Mouse (Mus musculus) forebrain, embryonic 14.5 days (tissue): ENCODE results near the gene Bglap2. TPM values are rescaled to one million over a fixed set of nuclear protein-coding genes. Genes with fewer than 3 reads are reported as not detected.
A peak's percentile ranks its signal among the peaks of the same experiment; 100 is the strongest.
"Not testable (repeated sequence)": the region's sequence is repeated elsewhere in the genome, so short reads cannot be mapped to it uniquely, and the experiment has no call there.

Experiments
- ATAC-seq: fragments of 200-750 bp; cut with Nextera tagmentation; 2 replicates; pipeline ENCODE4 v1.8.0; 2017; ENCODE audit warnings: mild to moderate bottlenecking, moderate library complexity
- DNase-seq: peaks from one replicate; pipeline ENCODE4 v3.0.0-alpha.2; 2015; ENCODE audit warnings: low spot score
- H3K27ac ChIP-seq: fragments of 300-500 bp; sonication (generic); 2 replicates; pipeline ENCODE4 v1.5.1; 2014; ENCODE audit warnings: low read depth, mild to moderate bottlenecking, control low read depth, low read length, moderate library complexity
- H3K27me3 ChIP-seq: fragments of 300-500 bp; sonication (generic); replicated peaks from 2 replicates; pipeline ENCODE4 v1.6.1; 2014; ENCODE audit warnings: low read length, control low read depth, mixed read lengths; ENCODE audit not compliant: control insufficient read depth, insufficient read depth
- H3K36me3 ChIP-seq: fragments of 300-500 bp; sonication (generic); 2 replicates; pipeline ENCODE4 v1.6.1; 2014; ENCODE audit warnings: low read length, control low read depth; ENCODE audit not compliant: control insufficient read depth, insufficient read depth
- H3K4me1 ChIP-seq: fragments of 300-500 bp; sonication (generic); 2 replicates; pipeline ENCODE4 v1.6.1; 2014; ENCODE audit warnings: antibody characterized with exemption, low read length, control low read depth; ENCODE audit not compliant: control insufficient read depth, insufficient read depth
- H3K4me2 ChIP-seq: fragments of 300-500 bp; sonication (generic); 2 replicates; pipeline ENCODE4 v1.6.1; 2014; ENCODE audit warnings: mild to moderate bottlenecking, control low read depth, low read length
- H3K4me3 ChIP-seq: fragments of 300-500 bp; sonication (generic); 2 replicates; pipeline ENCODE4 v1.5.1; 2014; ENCODE audit warnings: low read depth, low read length, control low read depth
- H3K9ac ChIP-seq: fragments of 300-500 bp; sonication (generic); 2 replicates; pipeline ENCODE4 v1.6.1; 2014; ENCODE audit warnings: mild to moderate bottlenecking, low read length, control low read depth, moderate library complexity
- H3K9me3 ChIP-seq: fragments of 300-500 bp; sonication (generic); replicated peaks from 2 replicates; pipeline ENCODE4 v1.6.1; 2016; ENCODE audit warnings: low read length, control low read depth, mixed read lengths; ENCODE audit not compliant: control insufficient read depth
- WGBS: fragments of 180-500 bp; shearing (Covaris S2); extraction: QIAGEN DNeasy Blood & Tissue Kit; methylation state at CpG from one replicate; pipeline ENCODE4 v1.1.7; 2014; 5-methylcytosine and 5-hydroxymethylcytosine counted together
- polyA plus RNA-seq: library from polyadenylated mRNA; unstranded; fragments of >200 nt; fragmentation: Nextera tagmentation; extraction: Ambion mirVana; gene quantifications from 2 replicates; pipeline ENCODE4 v1.2.1, GENCODE M21; 2014

The Bglap2 gene
- polyA plus RNA-seq, 1 experiment from 2014 or later, result not detected

DNA sequence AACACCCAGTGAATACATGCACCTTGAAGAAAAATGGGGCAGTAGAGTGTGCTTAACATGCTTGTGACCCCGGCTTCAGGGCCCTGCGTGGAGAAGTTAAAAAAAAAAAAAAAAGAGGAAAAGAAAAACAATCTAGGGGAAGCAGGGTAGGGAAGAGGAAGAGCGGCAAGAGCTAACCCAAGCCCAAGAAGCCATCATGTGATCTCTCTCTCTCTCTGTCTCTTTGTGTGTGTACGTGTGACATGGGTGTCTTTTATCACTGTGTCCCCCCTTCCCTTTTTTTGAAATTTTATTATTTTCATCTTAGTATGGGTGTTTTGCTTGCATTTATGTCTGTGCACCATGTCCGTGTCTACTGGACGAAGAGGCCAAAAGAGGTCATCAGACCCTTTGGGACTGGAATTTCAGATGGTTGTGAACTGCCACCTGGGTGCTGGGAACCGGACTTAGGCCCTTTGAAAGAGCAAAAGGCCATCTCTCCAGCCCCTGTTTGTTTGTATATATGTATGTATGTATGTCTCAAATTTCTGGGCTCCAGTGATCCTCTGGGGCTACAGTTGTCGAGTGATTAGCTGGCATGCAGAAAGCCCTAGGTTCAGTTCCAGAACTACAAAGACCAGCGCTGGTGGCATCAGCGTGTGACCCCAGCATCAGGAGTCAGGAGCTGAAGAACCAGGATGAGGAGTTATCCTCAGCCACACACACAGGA is 25.2 kb upstream of the Bglap2 start:
- no peaks in the 10 kb centered on the region for H3K9me3 ChIP-seq
- no peaks in the 10 kb centered on the region for H3K4me1 ChIP-seq
- no peaks in the 10 kb centered on the region for H3K27me3 ChIP-seq
- no peak overlapping the region for H3K4me2 ChIP-seq
- DNase-seq (no peak), ATAC-seq (no peak)
- H3K36me3 ChIP-seq, result 0 out of 2 replicates have a peak, but pooled peaks cover 6% of the 10 kb centered on the region
- no peak overlapping the region for H3K27ac ChIP-seq
- no peak overlapping the region for H3K9ac ChIP-seq
- 95% methylated on average over 10 of the region's 10 CpGs for WGBS
- H3K4me3 ChIP-seq, result no peak overlapping the region

DNA sequence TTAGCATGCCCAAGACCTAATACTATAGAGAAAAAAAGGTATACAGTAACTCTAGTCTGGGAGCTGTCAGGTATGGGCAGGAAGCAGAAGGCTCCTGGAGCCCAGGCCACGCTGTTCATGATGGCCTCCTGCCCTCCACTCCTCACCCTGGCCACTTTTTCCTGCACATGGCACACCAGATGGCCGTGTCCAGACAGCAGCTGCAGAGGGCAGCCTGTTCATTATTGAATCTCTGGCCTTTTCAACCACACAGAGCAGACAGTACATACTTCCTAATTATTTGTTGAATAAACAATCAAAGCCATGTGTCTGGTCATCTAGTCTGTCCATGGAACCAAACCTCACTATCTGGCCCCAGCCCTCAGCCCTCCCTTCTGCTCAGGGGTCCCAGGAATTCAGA is 20.2 kb upstream of the Bglap2 start:
- DNase-seq (no peak), ATAC-seq (no peak)
- no peak overlapping the region for H3K4me2 ChIP-seq
- no peak overlapping the region for H3K9ac ChIP-seq
- 89% methylated on average over 2 of the region's 2 CpGs for WGBS
- no peaks in the 10 kb centered on the region for H3K4me1 ChIP-seq
- no peak overlapping the region for H3K27ac ChIP-seq
- peaks cover 3% of the 10 kb centered on the region; the same call in 1 of the 2 replicates for H3K36me3 ChIP-seq
- H3K4me3 ChIP-seq, result no peak overlapping the region
- no peaks in the 10 kb centered on the region for H3K27me3 ChIP-seq
- H3K9me3 ChIP-seq, result no peaks in the 10 kb centered on the region

DNA sequence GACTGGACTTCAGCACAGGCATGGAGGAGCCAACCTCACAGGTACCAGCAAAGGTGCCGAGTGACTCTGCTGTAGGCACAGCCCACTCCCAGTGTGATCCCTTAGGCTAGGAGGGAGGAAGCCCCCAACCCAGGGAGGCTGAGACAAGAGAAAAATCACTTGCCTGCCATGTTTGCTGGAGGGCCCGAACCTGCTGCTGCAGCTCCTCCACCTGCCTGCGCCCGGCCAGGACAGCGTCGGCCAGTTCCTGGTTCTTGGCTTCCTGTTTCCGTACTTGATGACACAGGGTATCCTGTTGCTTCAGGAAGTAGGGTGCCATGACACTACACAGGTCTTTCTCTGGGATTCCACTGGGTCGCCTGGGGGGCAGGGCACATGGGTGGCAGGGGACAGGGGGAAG is 17.2 kb upstream of the Bglap2 start:
- Histone ChIP-seq H3K4me3 (no peak overlapping the region), H3K27me3 (no peaks in the 10 kb centered on the region), H3K27ac (no peak overlapping the region), H3K9me3 (no peaks in the 10 kb centered on the region), H3K36me3 (no peaks in the 10 kb centered on the region; the same call in 1 of the 2 replicates), H3K4me2 (no peak overlapping the region), H3K9ac (no peak overlapping the region), H3K4me1 (no peaks in the 10 kb centered on the region)
- WGBS, result 95% methylated on average over 8 of the region's 8 CpGs
- ATAC-seq (no peak), DNase-seq (no peak)

DNA sequence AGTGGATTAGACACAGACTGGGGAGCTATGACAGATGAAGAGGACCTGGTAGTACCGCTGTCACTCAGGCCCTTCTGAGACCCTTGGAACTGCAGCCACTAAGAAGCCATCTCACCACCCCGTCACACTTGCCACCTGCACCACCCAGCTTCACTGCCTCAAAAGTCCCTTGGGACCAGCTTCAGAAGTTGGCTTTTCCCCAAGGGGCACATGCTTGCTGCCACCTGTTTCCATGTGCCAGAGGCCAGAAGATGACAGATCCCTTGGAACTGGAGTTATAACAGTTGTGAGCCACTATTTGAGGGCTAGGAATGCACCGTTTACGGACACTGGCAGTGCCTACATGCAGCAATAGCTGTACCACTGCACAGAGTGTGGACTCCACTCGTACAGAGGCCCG is 16.8 kb upstream of the Bglap2 start:
- no peaks in the 10 kb centered on the region; the same call in 1 of the 2 replicates for H3K36me3 ChIP-seq
- DNase-seq (no peak), ATAC-seq (no peak)
- no peak overlapping the region for H3K27ac ChIP-seq
- no peak overlapping the region for H3K4me3 ChIP-seq
- H3K9me3 ChIP-seq, result no peaks in the 10 kb centered on the region
- 94% methylated on average over 6 of the region's 6 CpGs for WGBS
- no peaks in the 10 kb centered on the region for H3K4me1 ChIP-seq
- H3K27me3 ChIP-seq, result no peaks in the 10 kb centered on the region
- no peak overlapping the region for H3K4me2 ChIP-seq
- no peak overlapping the region for H3K9ac ChIP-seq

DNA sequence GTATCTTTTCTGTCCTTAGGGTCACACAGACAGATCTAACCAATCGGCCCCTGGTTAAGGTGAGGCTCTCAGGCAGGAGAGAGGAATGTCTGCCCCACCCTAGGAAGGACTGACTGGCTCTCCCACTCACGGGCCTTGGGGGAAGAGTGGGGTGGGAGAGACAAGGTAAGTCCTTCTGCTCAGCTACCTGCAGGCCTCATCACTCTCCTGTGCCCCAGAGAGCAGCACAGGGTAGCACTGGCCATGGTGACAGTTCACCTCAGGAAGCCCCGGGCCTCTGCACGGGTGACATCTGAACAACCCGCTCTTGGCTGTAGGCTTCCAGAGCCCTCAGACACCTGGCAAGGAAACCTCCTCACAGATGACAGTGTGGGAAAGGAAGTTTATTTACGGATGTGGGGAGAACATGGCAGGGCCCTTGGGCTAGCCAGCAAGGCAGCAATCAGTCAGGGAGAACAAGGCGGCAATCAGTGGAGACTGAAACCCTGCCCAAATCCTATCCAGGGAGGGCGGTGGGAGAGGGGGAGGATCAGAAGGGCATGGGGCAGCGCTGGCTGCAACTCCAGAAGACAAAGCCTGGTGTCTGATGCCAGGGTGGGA is 15.4 kb upstream of the Bglap2 start:
- Histone ChIP-seq H3K27ac (no peak overlapping the region), H3K4me3 (no peak overlapping the region), H3K9ac (no peak overlapping the region), H3K4me1 (no peaks in the 10 kb centered on the region), H3K4me2 (no peak overlapping the region), H3K9me3 (no peaks in the 10 kb centered on the region), H3K36me3 (no peaks in the 10 kb centered on the region; the same call in 1 of the 2 replicates), H3K27me3 (no peaks in the 10 kb centered on the region)
- DNase-seq (no peak), ATAC-seq (no peak)
- WGBS, result 93% methylated on average over 9 of the region's 9 CpGs

DNA sequence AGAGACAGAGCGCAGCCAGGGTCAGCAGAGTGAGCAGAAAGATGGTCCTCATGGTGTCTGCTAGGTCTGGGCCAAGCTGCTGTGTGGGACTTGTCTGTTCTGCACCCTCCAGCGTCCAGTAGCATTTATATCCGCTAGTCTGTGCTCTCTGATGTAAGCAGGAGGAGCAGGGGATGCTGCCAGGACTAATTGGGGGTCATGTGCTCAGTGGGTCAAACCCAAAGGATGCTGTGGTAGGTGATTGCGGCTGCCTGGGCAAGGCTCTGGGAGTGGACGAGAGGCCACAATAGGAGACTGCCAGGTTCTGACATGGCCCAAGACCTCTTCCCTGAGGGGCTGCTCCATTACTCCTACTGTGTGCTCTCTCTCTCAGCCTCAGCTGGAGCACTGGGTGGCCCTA is 5.9 kb upstream of the Bglap2 start, which contains the start of gene Bglap:
TSS of gene Bglap (minus strand) at position 101 of the 400 bp plus-strand sequence.
- H3K4me3 ChIP-seq, result no peak within 1 kb of the TSS
- no peaks in the 10 kb centered on the region for H3K27me3 ChIP-seq
- ATAC-seq (no peak), DNase-seq (no peak)
- no peaks in the 10 kb centered on the region for H3K9me3 ChIP-seq
- no peaks in the 10 kb centered on the region for H3K4me1 ChIP-seq
- no peak within 1 kb of the TSS for H3K9ac ChIP-seq
- H3K4me2 ChIP-seq, result no peak within 1 kb of the TSS
- H3K36me3 ChIP-seq, result no peaks in the 10 kb centered on the region
- H3K27ac ChIP-seq, result no peak within 1 kb of the TSS
- WGBS, result 82% methylated on average over 5 of the region's 5 CpGs

DNA sequence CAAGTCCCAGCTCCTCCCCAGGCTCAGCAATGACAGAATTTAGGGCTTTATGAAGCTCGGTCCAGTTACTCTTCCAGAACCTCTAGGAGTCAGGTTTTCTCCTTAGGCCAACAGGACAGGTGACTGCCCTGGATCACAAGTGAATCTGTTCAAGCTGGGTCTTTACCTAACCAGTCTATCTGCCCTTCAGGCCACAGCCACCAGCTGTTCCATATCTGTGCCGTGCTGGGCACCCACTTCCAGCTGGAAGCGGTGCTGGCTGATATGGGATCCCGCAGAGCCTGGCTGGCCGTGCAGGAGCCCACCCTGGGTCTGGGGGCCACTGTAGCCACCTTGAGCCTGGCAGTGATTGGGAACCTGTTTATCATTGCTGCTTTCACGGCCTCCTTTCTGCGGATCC is 3.9 kb upstream of the Bglap2 start:
- H3K27me3 ChIP-seq, H3K36me3 ChIP-seq, H3K27ac ChIP-seq, H3K4me3 ChIP-seq, H3K9ac ChIP-seq, DNase-seq, H3K9me3 ChIP-seq, H3K4me1 ChIP-seq: not testable (repeated sequence)
- H3K4me2 ChIP-seq, result peak overlapping the region; percentile 45; the same call in 1 of the 2 replicates
- ATAC-seq, result peak; percentile 40
- WGBS, result 38% methylated on average over 1 of the region's 7 CpGs

DNA sequence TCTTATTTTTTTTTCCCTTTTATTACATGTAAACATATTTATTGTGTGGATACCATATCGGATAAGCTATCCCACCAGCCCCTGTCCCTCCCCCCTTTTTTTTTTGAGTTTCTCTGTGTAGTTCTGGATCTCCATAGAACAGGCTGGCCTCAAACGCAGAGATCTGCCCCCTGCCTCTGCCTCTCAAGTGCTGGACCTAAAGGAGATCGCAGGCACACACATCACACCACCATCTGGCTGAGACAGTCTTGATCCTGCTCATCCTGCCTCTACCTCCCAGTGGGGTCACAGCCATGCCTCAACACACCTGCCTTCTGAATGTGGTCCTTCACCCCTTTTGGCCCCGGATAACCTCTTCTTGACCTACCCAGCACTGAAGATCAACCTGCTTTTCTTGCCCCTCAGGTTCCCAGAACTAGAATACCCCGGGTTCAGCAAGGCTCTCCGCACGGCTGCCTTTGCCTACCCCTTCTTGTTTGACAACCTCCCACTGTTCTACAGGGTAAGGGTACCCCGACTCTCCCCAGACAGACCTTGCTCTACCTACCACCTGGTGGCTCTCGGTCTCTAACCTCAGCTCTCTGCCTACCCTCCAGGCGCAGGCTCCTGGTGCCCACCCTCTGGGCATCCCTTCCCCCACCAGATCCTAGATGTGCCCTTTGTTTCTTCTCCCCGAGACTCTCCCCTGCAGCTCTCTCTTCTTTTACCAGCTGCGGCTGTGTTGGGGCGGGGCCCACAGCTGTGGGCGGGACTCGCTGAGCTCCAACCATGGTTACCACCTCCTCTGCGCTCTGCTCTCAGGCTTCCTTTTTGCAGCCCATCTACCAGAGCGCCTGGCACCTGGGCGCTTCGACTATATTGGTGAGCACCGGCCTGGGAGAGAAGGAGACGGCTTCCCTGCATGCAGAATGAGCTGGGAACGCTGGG is 3.2 kb upstream of the Bglap2 start:
- not testable (repeated sequence) for H3K4me1 ChIP-seq, H3K4me3 ChIP-seq, H3K36me3 ChIP-seq, H3K9me3 ChIP-seq, H3K27me3 ChIP-seq
- DNase-seq, result peak; percentile 80
- peak; percentile 93 for ATAC-seq
- Histone ChIP-seq H3K9ac (0 out of 2 replicates have a peak overlapping the region, but pooled peaks have one; percentile 29), H3K4me2 (peak overlapping the region; percentile 45), H3K27ac (peak overlapping the region; percentile 66)
- WGBS, result 6% methylated on average over 20 of the region's 22 CpGs
